Mouse (Mus musculus) ZHBTc4 (cell line): ENCODE data around the gene Tmem63b.

Source experiments
- DNase-seq: peaks from one replicate; pipeline ENCODE4 v3.0.0-alpha.2; 2011; ENCODE audit warnings: low read depth, low spot score

Tmem63b gene

DNA sequence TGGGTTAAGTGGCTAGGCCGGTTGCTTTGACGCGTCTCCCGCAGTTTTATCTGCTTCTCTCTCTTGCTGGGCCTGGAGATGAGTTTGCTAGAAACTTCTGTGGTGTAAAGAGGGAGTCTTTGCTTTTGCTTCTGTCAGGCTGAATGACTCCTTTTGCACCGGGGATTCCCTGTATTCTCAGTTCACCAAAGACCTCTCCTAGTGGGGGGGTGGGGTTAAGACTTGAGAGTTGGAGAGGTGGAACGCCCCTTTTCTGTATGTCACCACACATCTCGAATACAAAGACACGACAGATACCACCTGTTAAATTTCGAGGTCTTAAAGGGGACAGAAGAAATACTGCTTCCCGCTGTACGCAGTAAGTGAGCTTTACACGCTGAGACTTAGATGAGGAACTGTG lies at the start of gene Tmem63b:
Gene Tmem63b (minus strand): TSS at position 190 of the 400 bp plus-strand sequence.
- peak; percentile 53 for DNase-seq

GRCm38 (mm10) chr17:45735382-45736310 lies 48.9 kb upstream of the Tmem63b start:
- peak; percentile 90 for DNase-seq

DNA sequence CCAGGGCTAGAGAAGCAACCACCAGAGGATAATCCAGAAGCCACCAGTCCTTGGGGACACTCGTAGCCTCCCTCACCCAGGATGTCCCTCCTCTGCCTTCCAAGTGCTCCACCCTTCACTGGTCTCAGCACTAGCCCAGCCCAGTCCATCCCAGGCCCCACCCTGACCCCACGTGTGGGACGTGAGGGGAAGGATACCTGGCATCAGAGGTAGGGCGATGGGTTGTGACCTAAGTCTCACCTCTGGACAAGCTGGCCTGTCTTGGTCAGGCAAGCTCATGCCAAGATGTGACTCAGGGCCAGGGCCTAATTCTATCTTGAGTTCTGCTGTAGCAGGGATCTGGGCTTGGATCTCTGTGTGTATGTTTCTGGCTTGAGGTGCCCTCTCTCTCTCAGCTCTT lies 48.2 kb upstream of the Tmem63b start:
- DNase-seq = no peak

DNA sequence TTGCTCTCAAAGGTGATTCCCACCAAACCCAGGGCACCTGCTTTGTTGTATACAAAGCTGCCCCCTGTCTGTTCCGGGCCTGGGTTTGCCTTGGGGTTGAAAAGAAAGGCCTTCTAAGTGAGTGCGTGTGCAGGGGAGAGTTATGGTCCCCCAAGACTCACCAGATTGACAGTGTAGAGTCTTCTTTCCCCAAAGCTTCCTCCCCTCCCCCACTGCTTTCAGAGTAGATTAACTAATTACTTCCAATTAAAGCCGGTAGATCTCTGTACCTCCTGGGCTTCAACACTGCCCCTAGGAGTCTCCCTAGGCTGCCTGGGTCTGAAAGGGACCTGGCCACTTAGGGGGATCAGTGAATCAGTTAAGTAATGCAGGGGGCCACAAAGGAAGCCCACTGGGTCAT lies 47.6 kb upstream of the Tmem63b start:
- no peak for DNase-seq

- peak; percentile 60 for DNase-seq
Observed at GRCm38 (mm10) chr17:45733735-45734301, 47.1 kb upstream of the Tmem63b start, which contains the start of gene 1600014C23Rik. TSS of gene 1600014C23Rik (minus strand) at chr17:45733844.

DNA sequence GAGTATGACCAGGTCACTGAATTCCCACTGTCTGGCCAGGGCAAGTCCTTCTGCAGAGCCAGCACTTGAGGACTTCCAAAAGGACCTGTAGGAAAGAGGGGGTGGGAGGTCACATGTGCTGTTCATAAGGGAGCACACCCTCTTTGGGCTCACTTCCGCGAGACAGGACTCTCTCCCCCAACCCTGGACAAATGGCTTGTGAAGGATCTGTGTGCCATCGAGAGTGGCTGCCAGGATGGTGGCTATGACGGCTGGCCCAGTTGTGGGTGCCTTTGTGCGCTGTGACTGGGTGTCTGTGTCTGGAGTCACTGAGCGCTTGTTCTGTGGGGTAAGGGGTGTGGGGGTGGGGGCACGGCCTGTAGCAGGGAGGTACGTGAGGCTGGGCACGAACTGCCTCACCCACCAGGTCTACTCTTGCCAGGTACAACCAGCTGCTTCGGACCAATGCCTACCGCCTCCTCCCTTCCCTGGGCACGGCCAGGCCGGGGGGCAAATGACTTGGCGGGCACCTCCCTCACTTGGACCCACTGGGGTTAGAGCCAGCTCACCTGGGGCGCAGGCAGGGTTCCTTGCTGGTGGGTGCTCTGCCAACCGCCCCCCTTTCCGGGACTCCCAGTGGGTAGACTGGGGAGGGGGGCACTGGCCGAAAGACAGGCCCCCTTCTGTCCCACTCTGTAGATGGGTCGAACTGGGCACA lies 46.5 kb upstream of the Tmem63b start:
- DNase-seq = no peak

- peak; percentile 89 for DNase-seq
Observed at GRCm38 (mm10) chr17:45731172-45731864, 44.6 kb upstream of the Tmem63b start.

DNA sequence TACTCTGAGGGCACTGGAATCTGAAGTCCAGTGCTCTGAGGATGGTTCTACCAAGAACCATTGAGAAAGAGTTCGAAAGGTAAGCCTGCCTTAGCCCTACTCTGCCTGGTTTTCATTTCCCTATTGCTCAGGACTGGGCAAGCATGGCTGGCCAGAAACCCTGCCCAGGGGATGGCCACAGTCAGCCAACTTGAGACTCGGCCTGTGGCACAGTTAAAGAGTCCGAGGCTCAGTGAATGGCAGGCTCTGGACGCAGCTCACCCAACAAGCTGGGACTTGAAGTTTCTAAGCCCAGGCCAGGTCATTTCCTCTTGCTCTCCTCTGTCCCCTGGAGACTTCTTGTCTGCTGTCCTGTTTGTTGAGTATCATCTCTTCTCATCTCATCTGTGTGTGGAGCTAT lies 44.0 kb upstream of the Tmem63b start:
- no peak for DNase-seq

DNA sequence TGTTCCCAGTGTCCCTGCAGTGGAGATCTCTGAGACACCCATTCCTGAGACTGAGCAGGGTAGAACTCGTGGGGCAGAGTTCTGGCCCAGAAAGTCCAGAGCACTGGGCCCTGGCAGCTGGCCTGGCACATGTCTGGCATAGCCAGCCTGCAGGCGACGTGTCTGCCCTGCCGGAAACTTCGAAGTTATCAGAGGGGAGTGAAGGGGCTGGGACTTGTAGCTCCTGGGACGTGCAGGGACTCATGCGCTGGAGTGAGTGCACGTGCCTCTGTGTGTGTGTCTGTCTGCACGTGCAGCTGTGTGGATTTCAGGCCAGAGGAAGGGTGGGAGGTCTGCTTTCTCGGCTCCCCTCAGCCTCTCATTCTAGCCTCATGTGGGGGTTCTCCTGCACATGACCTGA lies 42.7 kb upstream of the Tmem63b start:
- no peak for DNase-seq

- no peak for DNase-seq
Observed at GRCm38 (mm10) chr17:45727983-45728723, 41.4 kb upstream of the Tmem63b start.

- DNase-seq = no peak
Observed at GRCm38 (mm10) chr17:45727481-45727880, 40.8 kb upstream of the Tmem63b start.

DNA sequence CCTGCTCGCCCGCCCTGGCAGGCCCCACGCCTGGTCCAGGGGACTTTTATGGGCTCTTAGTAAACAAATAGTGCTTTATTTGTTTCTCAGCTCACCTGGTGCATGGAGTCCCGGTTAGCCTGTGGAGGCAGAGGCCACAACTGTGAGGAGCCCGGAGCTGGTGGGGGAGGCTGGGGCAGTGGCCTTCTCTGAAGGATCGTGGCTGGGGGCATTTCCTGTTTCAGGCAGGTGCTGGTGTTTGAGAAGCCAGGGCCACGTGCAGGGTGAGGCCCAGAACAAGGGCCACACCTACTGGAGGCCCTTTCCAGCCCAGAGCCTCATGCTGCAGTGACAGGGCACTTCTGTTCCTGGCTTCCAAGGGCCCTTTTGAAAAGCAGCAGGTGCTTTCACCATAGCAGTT lies 39.5 kb upstream of the Tmem63b start:
- no peak for DNase-seq

DNA sequence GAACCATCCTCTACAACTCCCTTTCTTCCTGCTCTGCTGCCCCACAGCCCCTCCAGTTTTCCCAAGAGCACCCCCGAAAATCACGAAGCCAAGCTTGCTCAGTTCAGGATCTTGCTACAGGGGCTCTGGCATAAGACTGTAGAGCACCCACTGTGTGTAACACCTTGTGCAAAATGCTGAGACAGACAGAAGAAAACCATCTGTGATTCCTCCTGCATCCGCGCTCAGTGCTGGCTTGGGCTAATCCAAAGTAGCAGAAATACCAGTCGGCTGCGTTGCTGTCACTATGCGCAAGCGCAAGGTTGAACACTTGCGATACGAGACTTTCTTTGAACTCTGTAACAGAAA lies 37.8 kb upstream of the Tmem63b start:
- no peak for DNase-seq

GRCm38 (mm10) chr17:45723732-45724573 lies 37.2 kb upstream of the Tmem63b start:
- DNase-seq = peak; percentile 92

DNA sequence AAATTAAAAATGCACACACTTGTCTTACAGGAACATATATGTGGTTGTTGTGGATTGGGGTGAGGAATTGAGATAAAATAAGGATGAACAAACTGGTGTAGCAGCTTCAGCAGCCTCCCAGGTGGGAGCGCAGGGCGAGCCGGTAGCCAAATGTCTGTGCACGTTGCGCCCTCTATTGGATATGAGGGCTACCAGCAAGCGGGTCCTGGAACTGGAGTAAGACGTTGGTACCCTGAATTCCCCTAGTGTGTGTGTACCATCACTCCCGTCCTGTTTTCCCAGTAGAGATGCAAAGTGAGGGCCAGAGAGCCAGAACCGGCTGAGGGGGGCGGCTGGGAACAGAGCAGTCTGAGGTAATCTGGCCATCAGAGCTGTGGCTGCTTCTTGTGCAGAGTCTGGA lies 31.6 kb upstream of the Tmem63b start:
- DNase-seq = peak; percentile 78

DNA sequence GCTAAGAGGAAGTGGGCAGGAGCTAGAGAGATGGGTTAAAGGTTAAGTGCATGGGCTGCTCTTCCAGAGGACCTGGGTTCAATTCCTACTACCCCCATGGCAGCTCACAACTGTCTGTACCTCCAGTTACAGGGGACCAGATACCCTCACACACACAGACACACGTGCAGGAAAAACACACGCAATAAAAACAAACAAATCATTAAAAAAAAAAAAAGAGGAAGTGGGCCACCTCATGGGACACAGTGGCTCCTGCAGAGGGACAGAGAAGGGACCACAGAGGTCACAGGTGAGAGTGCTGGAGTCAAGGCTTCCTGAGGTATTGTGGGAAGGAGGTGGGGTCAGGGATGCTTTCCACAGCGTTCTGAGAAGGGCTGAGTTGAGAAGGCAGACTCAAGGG lies 24.8 kb upstream of the Tmem63b start:
- no peak for DNase-seq

DNA sequence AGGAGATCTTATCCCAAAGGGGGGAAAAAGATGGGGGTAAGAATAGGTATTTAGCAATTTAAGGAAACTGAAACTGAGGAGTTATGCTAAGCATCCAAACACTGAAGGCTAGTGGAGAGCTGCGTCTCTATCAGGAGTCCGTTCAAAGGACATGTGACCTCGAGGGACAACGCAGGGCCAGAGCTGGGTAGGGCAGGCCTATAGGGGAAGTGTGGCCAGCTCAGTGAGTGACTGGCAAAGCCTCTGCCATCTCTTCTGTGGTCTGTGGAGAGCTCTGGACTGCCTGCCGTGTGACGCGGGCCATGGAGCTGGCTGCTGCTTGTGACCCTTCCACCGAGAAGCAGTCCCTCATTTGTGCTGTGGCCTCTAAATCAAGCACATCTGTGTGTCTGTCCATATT lies 23.7 kb upstream of the Tmem63b start:
- DNase-seq = no peak

GRCm38 (mm10) chr17:45709829-45710228 lies 23.1 kb upstream of the Tmem63b start:
- no peak for DNase-seq

DNA sequence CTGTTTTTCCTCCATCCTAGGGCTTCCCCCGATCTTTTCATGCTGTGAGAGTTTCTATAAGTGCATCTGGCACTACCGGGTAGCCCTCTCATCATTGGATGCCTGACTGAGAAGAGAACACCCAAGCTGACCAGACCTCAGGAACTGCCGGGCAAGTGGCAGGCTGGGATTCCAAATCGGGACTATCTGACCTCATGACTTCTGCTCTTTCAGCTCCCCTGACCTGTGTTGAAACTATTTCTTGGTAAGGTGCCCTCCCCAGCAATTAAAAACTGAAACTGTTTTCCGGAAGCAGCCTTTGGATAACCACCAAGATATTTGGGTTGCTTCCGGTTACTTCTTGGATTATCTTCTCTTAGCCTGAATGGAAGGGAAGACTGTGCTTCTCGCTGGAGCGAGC lies 21.5 kb upstream of the Tmem63b start:
- DNase-seq = no peak

- DNase-seq = no peak
Observed at GRCm38 (mm10) chr17:45707376-45707775, 20.7 kb upstream of the Tmem63b start.
